Mouse (Mus musculus) spleen, embryonic (tissue): ENCODE data around the gene Shroom3.

Source experiments
- CTCF ChIA-PET: fragments of 350-600 bp; sonication (Branson Sonifier 250); formaldehyde crosslinking; loops from one replicate; lab custom pipeline; 2022; lab: Charles Lee

The Shroom3 gene

DNA sequence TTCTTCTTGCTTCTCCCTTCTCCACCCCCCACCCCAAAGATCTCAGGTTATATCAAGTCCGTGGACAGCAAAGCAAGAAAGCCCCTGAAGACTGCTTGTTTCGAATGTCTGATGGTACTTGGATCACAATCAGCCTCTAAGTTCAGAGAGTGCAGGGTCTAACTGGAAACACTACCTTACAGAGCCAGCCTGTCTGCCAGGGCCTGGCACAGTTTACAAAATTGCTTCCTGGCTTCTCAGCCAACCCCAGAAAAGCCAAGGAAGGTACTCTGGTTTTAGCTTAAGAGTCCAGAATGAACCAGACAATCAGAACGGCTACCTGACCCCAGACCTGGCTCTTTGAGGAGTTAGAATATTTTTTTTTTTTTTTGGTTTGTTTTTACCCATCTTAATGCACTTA, 159.6 kb downstream of the Shroom3 start:
- CTCF ChIA-PET: no interaction called here

DNA sequence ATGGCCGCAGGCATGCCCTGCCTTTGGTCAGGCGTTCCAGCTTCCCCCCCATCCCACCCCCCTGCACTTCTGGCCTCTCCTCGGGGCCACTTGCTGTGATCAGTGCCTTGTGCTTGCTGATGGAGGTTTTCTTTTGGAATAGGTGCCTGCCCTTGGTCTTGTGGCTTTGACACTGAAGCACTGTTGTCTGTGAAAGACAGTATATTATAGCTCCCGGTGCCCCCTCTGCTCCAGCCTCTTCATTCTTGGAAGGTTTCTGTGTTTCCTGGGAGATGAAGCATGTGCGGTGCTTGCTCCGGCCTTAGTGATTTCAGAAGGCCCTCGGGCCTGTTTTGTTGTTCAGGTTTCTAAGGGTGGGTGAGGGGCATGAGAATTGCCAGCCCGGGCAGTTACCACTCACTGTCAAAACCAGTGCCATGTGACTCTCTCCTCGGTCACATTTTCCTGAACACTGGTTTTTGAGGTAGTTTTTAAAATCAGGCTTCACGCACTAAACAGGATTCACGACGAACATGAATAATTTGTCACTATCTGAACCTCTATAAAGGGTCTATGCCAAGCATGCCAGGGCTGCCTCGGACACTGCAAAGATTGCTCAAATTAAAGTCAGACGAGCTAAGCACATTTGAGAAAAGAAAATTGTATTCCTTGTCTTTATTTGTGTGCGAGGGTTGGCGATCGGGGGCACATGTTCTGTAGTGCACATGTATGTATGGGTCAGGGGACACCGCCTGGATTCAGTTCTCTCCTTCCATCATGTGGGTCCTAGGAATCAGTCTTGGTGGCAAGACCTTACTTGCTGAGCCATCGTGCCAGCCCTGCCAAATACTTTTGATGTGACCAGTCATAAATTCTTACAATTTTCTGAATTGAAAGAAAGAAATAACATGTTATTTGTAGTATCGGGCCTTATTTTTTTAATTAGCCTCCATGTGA, 160.9 kb downstream of the Shroom3 start:
- CTCF ChIA-PET: no interaction called here

DNA sequence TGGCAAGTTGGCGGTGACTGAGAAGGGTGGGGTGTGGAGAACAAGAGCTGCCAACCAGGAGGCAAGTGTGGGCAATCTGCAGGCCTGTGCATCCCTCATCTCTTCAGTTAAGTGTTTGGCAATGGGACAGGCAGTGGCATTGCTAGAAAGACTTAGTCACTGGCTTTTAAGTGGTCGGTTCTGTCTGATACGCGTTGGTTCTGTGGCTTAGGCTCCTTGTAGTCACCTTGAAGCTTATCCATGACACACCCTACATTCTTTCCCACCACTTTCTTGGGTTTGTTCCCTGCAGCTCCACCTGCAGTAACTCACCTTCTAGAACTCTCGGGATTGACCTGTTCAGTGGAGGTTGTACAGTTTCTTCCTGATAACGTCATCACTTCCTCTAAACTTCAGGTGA, 166.5 kb downstream of the Shroom3 start:
- CTCF ChIA-PET: no interaction called here

DNA sequence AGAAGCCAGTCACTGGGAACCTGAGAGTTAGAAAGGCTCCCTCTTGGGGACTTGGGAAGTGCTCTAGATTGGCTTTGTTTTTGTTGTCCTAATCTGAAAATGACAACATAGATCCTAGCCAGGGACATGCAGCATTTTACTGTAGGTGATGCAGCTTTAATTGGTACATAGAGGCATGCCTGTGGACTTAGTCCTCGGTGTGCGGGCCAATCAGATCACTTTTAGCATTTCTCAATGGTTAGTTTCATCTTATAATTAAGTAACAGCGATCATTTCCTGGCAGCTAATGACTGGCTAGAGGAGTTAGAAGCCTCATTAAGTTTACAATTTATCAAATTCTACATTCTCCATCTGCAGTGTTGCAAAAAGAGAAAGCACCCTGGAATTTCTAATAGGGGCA, 167.7 kb downstream of the Shroom3 start:
- CTCF ChIA-PET: no interaction called here

DNA sequence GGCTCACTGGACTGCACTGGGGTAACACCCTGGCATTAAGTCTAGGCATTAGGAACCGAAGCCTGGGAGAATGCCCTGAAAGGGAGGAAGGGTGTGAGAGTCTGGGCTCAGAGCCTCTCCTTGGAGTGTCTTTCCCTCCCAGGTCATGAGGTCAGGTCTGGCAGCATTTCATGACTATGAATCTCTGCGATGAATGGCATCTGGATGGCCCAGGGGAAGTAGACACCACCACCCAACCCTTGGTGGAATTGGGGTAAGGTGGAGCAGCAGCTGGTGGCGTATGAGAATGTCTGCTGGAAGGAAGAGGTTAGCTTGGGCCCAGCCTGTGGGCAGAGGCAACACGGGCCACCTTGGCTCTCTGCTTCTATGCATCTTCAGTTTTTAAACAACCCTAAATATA, 171.7 kb downstream of the Shroom3 start:
- CTCF ChIA-PET: no interaction called here

DNA sequence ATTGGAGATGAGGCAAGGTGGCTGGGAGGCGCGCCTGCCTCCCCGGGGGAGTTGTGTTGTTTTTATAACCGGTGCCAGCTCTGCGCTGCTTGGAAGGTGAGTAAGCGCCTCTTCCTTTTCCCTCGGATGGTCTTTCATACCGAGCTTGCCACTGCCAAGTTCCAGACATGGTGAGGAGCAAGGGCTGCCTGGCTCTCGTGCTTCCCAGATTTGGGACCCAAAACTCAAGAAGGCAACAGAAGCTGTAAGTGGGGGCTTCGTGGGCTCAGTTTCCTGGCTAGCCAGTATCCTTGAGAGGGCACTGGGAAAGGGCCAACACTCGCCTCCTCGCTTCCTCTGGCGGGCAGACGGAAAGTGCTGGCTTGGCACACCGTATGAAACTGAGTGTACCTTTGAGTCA, 173.1 kb downstream of the Shroom3 start:
- CTCF ChIA-PET: no interaction called here

DNA sequence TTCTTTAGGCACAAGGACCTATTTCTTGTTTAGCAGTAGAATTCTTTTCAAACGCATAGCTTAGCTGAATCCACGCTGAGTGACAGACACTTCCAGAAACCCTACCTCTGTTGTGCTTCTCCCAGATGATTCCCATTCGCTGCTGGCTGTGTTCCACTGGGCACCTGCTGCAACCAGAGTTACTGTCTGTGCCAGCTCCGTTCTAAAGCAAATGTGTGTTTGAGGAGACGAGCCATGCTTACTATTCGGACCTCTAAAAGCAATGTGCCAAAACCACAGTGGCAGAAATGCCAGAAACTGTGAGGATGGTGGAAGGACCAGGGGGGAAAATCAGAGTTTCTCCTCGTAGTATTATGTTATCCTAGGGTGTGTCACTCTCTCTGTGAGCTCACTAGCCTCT, 173.9 kb downstream of the Shroom3 start:
- CTCF ChIA-PET: no interaction called here

DNA sequence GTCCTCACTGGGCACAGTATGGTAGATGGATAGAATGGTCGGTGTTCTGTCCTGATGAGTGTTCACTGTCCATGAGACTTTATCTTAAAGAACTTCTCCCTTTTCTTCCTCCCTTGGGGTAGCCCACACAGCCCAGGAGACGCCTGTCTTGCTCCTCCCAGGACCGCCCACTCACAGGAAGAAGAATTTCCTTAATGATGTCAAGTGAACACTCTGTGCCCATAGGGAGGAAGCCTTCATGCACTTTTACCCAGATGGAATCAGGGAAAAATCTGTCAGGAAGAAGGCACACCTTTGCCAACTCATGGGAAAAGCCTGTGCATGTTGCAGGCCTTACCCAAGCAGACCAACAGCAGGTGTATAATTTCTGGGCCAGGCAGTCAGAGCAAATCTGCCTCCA, 174.9 kb downstream of the Shroom3 start:
- CTCF ChIA-PET: no interaction called here

DNA sequence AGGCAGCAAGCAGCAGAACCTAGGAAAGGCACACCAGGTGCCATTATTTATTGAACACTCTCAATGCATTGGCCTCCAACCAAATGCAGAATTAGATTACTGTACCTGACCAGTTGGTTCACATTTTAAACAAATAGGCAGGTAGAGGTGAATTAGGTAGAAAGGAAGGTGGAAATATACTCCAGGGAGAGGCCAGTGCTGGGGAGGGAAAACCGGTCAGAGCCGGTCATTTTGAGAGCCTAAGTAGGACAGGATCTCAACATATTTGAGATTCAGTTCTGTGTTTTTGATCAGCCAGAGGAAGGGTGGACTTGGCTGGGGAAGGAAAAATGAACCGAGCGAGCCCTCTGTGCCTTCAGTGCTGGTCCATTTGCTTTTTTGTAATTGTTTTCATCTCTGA, 175.3 kb downstream of the Shroom3 start:
- CTCF ChIA-PET: no interaction called here

DNA sequence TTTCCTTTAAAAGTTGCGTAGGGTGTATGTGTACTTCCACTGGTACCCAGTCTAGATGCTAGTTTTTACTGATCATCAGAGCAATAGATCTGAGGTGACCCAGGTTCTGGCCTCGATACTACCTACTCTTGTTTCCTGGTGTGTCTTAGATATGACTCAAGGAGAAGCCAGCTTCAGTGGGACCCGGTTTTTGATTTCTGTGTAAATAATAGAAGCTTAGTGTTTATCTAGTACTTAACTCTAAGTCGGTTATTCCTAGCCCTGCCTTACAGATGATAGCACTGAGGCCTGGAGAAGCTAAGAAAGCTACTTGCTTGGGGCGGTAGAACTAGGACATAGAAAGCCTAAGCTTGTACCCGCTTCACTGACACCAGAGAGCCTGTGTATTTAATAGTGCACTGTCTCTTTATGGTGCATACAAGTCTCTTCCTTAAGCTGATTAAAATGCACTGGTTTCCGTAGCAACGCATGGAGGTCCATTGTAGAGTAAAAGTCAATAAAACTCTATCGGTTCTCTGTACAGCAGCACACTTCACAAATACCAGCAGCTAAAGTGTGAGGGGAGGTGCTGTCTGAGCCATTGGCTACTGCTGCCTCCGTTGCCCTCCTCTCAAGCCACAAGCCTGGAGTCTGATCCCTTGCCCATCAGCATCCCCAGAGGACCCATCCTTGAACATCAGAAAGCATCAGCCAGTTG, 178.3 kb downstream of the Shroom3 start:
- CTCF ChIA-PET: no interaction called here

DNA sequence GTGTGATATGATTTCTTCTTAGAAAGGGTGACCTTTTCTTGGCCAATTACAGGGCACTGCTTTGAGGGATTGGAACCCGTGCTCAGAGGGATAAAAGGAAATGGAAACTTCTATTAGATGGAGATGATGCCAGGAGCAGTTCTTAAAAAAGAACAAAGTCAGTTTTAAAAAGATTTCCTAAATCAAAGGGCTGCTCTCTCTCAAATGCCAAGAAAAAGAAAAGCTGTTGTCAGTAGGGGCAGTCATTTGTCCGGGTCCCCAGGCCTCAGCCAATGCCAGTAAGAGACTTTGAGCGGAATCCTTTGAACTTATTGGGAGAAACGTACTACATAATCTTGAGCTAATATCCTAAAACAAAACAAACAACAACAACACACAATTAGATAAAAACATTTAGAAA, 181.9 kb downstream of the Shroom3 start:
- CTCF ChIA-PET: no interaction called here

DNA sequence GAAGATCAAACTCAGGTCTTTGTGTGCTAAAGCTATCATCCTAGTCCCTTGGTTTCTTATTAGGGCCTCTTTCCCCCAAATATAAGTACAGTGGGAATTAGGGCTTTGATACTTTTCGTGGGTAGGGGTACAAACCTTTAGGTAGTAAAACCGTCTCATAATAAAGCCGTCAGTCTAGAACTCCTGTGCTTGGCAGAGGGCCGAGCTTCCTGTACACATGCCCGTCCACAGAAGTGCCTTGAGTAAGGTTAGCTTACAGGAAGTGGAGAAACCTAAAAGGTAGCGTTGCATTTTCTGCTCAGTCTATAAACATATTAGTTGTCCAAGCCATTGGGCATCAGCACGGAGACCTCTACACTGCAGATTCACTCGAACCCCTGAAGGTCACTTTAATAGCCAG, 183.3 kb downstream of the Shroom3 start:
- CTCF ChIA-PET: no interaction called here

DNA sequence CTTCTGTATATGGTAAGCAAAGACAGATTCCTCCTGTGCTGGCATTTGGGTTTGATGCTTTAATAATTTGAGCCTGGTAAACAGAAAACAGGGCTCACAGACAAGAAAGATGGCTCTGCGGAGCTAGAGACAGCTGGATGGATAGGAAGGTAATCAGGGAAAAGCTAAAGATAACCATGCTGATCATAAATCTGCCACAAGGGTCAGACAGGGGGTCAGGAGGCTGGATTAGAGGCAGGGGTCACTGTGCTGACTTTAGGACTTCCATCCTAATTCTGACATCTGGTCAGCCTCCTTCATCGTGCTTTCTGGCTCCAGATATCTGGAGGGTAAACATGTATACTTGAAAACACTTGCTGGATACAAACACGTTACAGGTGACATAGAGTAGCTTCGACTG, 184.0 kb downstream of the Shroom3 start:
- CTCF ChIA-PET: no interaction called here

DNA sequence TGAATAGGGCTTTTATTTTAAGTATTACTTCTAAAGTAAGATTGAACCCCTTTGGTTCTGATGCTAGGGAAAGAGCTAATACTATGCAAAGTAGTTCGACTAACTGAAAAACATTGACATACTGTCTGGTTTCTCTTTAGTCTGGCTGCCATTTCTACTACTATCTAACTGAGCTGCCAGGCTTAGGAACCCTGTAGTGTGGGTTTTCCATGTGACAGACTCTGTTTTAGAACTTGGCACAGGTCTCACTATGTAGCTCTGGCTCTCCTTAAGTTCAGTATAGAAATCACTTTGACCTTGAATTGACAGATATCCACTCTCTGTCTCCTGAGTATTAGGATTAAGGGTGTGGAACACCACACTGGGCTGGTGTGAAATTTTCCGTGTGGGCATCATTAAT, 185.0 kb downstream of the Shroom3 start:
- CTCF ChIA-PET: no interaction called here

DNA sequence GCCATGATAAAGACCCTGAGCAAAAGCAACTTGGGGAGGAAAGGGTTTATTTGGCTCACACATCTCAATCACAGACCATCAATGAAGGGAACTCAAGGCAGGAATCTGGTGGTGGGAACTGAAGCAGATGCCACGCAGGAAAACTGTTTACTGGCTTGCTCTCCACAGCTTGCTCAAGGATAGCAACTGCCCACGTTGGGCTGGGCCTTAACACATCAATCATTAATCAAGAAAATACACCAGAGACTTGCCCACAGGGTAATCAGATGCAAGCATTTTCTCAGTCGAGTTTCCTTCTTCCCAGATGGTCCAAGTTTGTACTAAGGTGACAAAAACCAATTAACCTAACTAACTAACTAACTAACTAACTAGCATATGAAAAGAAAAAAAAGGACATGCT, 187.8 kb downstream of the Shroom3 start:
- CTCF ChIA-PET: no interaction called here

DNA sequence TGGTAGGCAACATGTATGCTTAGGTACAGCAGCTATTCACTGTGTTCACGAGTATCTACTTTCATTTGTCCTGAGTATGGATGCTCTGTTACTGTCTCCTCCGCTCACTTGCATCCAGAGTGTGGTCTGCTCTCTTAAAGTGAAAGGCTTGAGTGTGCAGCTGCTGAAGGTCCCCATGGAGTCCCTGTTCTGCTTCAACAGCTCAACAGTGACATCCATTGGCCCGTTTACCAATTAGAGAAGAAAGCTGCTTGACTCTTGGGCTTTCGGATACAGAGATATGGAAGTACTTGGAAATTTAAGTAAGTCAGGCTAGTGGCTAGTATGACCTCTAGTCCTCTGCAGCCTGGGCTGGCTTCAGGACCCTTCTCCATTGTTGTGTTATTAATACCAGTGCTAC, 188.9 kb downstream of the Shroom3 start:
- CTCF ChIA-PET: no interaction called here

DNA sequence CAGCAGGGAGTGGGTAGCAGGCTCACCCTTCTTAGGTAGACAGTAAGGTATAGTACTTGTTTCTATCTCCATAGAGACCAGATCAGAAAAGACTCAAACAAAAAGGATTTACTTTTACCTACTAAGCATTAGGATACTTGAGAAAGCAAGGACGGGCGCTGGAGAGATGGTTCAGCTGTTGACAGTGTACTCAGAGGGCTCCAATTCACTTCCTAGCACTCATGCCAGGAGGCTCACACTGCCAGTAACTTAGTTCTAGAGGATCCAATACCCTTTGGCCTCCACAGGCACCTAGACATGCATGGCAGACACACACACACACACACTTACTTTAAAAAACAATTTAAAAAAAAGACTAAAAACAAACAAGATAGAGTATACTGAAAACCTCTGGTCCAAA, 189.8 kb downstream of the Shroom3 start:
- CTCF ChIA-PET: no interaction called here

DNA sequence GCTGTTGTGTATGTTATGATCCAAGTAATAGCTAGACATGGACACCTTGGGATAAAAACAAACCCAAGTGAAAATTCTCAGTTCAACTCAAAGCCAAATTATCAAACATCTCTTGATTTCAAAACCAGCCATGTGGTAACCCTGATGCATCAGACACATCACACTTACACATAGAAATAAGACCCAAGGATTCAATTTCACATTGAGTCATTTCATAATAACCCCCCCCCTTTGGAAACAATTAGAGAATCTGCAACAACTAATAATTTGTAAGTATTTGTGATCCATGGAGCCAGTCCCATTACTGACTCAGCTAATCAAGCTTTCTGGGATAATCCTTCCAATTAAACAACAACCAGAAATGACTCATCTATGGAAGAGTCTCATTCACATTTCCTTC, 190.3 kb downstream of the Shroom3 start:
- CTCF ChIA-PET: no interaction called here

DNA sequence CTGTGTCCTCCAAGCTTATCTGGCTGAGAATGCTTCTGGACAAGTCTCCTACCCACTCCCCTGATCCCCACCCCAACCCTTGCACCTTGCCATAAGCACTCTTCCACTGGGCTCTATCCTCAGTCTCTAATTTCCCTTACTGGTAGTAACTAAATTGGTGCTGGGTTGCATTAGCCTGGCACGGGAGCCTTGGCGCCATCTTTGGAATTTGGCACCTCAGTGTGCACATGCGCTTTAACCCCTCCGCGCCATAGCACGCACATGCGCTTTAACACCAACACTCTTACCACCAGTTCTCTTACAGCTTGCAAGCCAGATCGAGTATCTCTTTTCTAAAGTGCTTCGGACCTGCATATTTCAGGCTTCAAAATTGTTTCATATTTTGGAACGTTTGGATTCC, 192.6 kb downstream of the Shroom3 start:
- CTCF ChIA-PET: no interaction called here

DNA sequence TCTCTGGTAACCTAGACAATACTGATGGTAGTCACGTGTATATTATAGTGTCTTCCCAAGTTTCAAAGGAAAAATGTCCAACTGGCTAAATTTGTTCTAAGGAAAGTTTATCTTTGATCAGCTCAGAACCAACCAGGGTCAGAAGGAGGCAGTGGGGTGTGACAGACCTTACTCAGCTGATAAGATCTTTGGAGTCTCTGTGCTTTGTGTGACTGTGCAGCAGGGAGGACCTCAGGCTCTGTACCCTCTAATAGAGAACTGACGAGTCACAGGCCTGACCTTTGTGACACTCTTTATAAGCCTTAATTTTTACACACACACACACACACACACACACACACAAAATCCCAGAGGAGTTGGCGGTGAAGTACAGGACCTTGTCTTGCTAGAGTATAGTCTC, 193.9 kb downstream of the Shroom3 start:
- CTCF ChIA-PET: no interaction called here

DNA sequence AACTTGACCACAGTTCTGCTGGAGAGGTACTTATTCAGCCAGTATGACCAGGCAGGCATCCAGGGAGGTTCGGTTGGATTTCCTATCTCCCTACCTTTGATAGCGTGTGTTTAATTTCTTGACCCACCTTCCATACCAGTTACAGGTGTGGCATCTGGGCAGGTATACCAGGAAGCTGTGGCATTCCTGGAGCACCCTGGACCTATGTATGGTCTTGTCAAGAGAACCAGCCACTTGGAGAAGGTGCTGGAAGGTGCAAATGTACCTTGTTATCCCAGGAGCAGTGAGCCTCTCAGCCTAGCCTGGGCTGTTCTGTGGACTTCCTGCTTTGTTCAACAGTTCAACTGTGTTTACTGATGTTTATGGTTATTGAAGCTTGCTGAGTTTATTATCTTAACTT, 197.2 kb downstream of the Shroom3 start:
- CTCF ChIA-PET: no interaction called here

DNA sequence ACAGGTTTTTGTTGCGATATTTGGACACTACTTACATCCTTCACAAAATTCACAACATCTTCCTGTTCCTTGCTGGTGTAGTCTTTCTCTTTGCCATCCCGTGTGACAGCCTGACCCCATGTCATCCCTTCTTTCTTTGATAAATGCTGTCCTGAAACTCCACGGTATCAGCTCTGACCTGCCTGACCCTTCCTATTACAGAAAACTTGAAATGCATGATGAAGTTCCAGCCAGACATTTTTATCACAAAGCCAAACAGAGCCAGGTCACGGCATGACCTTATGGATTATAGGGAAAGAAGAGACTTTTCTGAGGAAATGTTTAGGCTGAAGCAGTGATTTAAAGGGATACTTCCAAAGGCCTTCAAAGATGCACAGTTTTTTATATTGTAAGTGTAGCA, 197.7 kb downstream of the Shroom3 start:
- CTCF ChIA-PET: no interaction called here

DNA sequence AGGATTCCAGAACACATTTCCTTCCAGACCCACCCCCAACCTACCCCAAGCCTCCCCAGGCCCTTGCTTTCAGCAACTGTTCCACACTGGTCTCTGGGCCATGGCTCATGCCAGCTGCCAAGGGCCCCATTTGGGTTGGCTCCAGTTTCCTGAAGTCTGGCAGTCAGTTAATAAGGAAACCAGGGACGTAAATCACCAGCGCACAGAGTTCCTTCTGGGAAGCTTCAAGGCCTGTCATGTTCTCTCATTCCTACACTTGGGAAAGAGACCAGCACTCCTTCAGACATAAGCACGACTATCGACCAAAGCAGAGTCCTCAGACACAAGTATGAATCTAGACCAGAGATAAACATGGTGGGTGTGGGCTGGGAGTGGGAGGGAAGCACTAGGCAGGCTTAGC, 202.9 kb downstream of the Shroom3 start:
- CTCF ChIA-PET: interaction anchor here (0.7 kb wide), 1 partner anchor 324 kb away, joined by 3 read pairs; no protein-coding TSS in a partner anchor
